Mouse (Mus musculus) forebrain, postnatal 0 days (tissue): ENCODE results near the gene Itpkb. TPM values are rescaled to one million over a fixed set of nuclear protein-coding genes. Genes with fewer than 3 reads are reported as not detected.

Experiments used
- ATAC-seq: fragments of 200-750 bp; cut with Nextera tagmentation; 2 replicates; pipeline ENCODE4 v1.8.0; 2017; ENCODE audit warnings: mild to moderate bottlenecking, moderate library complexity
- DNase-seq: peaks from one replicate; pipeline ENCODE4 v3.0.0-alpha.2; 2015
- H3K27ac ChIP-seq: fragments of 300-500 bp; sonication (generic); 2 replicates; pipeline ENCODE4 v1.5.1; 2014; ENCODE audit warnings: low read depth, mild to moderate bottlenecking, antibody characterized with exemption, low read length, moderate library complexity, mixed read lengths
- H3K27me3 ChIP-seq: fragments of 300-500 bp; sonication (generic); 2 replicates; pipeline ENCODE4 v1.6.1; 2014; ENCODE audit warnings: mild to moderate bottlenecking, low read length, mixed read lengths; ENCODE audit not compliant: insufficient read depth
- H3K36me3 ChIP-seq: fragments of 300-500 bp; sonication (generic); 2 replicates; pipeline ENCODE4 v1.6.1; 2014; ENCODE audit warnings: mild to moderate bottlenecking, moderate library complexity; ENCODE audit not compliant: insufficient read depth
- H3K4me1 ChIP-seq: fragments of 300-500 bp; sonication (generic); 2 replicates; pipeline ENCODE4 v1.6.1; 2014; ENCODE audit warnings: antibody characterized with exemption; ENCODE audit not compliant: insufficient read depth
- H3K4me2 ChIP-seq: fragments of 300-500 bp; sonication (generic); 2 replicates; pipeline ENCODE4 v1.6.1; 2014; ENCODE audit warnings: low read depth, mild to moderate bottlenecking, moderate library complexity
- H3K4me3 ChIP-seq: fragments of 300-500 bp; sonication (generic); 2 replicates; pipeline ENCODE4 v1.5.1; 2014; ENCODE audit warnings: low read depth, low read length, mixed read lengths
- H3K9ac ChIP-seq: fragments of 300-500 bp; sonication (generic); 2 replicates; pipeline ENCODE4 v1.6.1; 2014; ENCODE audit warnings: mild to moderate bottlenecking
- H3K9me3 ChIP-seq: fragments of 300-500 bp; sonication (generic); 2 replicates; pipeline ENCODE4 v1.6.1; 2016; ENCODE audit warnings: low read length
- CTCF ChIP-seq: sonication (generic); IDR thresholded peaks from 2 replicates; pipeline ENCODE4 v1.5.1; 2016; ENCODE audit warnings: antibody characterized with exemption, control low read depth, low read depth
- WGBS: fragments of 180-500 bp; shearing (Covaris S2); extraction: QIAGEN DNeasy Blood & Tissue Kit; methylation state at CpG from one replicate; pipeline ENCODE4 v1.1.7; 2014; 5-methylcytosine and 5-hydroxymethylcytosine counted together
- polyA plus RNA-seq: library from polyadenylated mRNA; unstranded; fragments of >200 nt; fragmentation: Nextera tagmentation; extraction: Ambion mirVana; gene quantifications from 2 replicates; pipeline ENCODE4 v1.2.1, GENCODE M21; 2015
- total RNA-seq: library from RNA; depleted of rRNA; stranded (reverse); fragments of >200 nt; gene quantifications from 2 replicates; pipeline ENCODE4 v1.2.3, GENCODE M21; 2014

The Itpkb gene
- total and polyA plus RNA-seq, 2 experiments from 2014 or later: 1.9 to 6.4 TPM

- Histone ChIP-seq H3K27me3 (no peaks in the 10 kb centered on the region), H3K4me2 (peak overlapping the region; percentile 25; the same call in 1 of the 2 replicates), H3K27ac (peak overlapping the region; percentile 36; the same call in 1 of the 2 replicates), H3K4me1 (peaks cover 7% of the 10 kb centered on the region; the same call in 1 of the 2 replicates), H3K9me3 (no peaks in the 10 kb centered on the region), H3K36me3 (no peaks in the 10 kb centered on the region), H3K4me3 (no peak overlapping the region), H3K9ac (no peak overlapping the region)
- 71% methylated on average over 18 of the region's 18 CpGs for WGBS
- DNase-seq (no peak), ATAC-seq (peak; percentile 63)
- no peak for TF ChIP-seq CTCF
These were observed 77.7 kb downstream of the Itpkb start for GRCm38 (mm10) chr1:180407727-180408719.

DNA sequence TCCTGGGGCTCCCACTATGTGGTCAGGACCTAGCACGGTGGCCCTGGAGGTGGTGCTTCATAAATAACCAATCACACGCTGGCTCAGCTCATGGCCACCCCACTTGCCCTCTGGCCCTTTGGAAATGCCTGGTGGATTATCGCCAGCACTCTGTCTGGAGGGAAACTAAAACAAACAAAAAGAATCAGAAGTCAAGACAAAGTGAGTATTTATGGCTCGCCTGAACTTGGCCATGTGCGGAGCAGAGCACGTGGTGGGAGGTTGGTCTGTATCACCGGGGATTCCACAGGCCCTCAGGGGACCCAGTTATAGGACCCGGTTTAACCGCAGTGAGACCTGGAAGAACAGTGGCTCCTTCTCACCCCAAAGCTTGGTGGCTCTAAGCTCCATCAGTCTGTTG is 78.5 kb downstream of the Itpkb start:
- Histone ChIP-seq H3K27me3 (no peaks in the 10 kb centered on the region), H3K4me1 (peaks cover 7% of the 10 kb centered on the region; the same call in 1 of the 2 replicates), H3K4me2 (no peak overlapping the region), H3K36me3 (no peaks in the 10 kb centered on the region), H3K4me3 (no peak overlapping the region), H3K9me3 (no peaks in the 10 kb centered on the region), H3K27ac (no peak overlapping the region), H3K9ac (no peak overlapping the region)
- 76% methylated on average over 9 of the region's 9 CpGs for WGBS
- no peak for ATAC-seq
- no peak for TF ChIP-seq CTCF
- DNase-seq: no peak

GRCm38 (mm10) chr1:180409771-180410170 is 79.5 kb downstream of the Itpkb start:
- no peak for TF ChIP-seq CTCF
- no peak overlapping the region for H3K27ac ChIP-seq
- no peaks in the 10 kb centered on the region for H3K27me3 ChIP-seq
- no peaks in the 10 kb centered on the region for H3K36me3 ChIP-seq
- H3K4me1 ChIP-seq: peaks cover 7% of the 10 kb centered on the region; the same call in 1 of the 2 replicates
- no peak overlapping the region for H3K4me3 ChIP-seq
- no peak for DNase-seq
- H3K9me3 ChIP-seq: no peaks in the 10 kb centered on the region
- no peak overlapping the region for H3K4me2 ChIP-seq
- no peak for ATAC-seq
- WGBS: 70% methylated on average over 5 of the region's 5 CpGs
- H3K9ac ChIP-seq: no peak overlapping the region

- Histone ChIP-seq H3K4me1 (peaks cover 7% of the 10 kb centered on the region; the same call in 1 of the 2 replicates), H3K27me3 (no peaks in the 10 kb centered on the region), H3K4me3 (no peak overlapping the region), H3K27ac (no peak overlapping the region), H3K36me3 (no peaks in the 10 kb centered on the region), H3K9me3 (no peaks in the 10 kb centered on the region), H3K9ac (no peak overlapping the region), H3K4me2 (no peak overlapping the region)
- 75% methylated on average over 7 of the region's 7 CpGs for WGBS
- DNase-seq (no peak), ATAC-seq (no peak)
- no peak for TF ChIP-seq CTCF
These were observed 80.0 kb downstream of the Itpkb start for GRCm38 (mm10) chr1:180410306-180410705.

DNA sequence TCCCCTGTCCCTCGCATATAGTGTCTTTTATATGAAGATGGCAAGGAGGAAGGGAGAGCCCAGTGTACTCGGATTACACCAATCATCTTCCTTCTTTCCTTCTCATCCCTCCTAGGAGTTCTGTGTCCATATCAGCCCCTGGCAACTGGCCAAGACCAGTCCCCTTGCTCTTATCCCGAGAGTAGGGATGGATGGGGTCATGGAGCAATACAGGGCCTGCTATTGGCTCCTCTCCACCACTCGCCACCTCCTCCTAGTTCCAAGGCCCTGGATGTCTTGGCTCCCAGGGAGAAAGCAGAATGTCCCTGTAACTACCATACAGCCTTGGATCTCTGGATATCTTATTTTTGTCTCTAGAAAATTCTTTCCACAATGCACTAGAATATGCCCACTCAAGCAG is 84.8 kb downstream of the Itpkb start:
- WGBS: 56% methylated on average over 4 of the region's 4 CpGs
- ATAC-seq (no peak), DNase-seq (no peak)
- H3K36me3 ChIP-seq: no peaks in the 10 kb centered on the region; the same call in 1 of the 2 replicates
- H3K9ac ChIP-seq: no peak overlapping the region
- TF ChIP-seq CTCF: no peak
- H3K4me3 ChIP-seq: no peak overlapping the region
- H3K4me1 ChIP-seq: no peaks in the 10 kb centered on the region
- H3K27ac ChIP-seq: no peak overlapping the region
- H3K4me2 ChIP-seq: no peak overlapping the region
- H3K9me3 ChIP-seq: no peaks in the 10 kb centered on the region
- H3K27me3 ChIP-seq: no peaks in the 10 kb centered on the region

DNA sequence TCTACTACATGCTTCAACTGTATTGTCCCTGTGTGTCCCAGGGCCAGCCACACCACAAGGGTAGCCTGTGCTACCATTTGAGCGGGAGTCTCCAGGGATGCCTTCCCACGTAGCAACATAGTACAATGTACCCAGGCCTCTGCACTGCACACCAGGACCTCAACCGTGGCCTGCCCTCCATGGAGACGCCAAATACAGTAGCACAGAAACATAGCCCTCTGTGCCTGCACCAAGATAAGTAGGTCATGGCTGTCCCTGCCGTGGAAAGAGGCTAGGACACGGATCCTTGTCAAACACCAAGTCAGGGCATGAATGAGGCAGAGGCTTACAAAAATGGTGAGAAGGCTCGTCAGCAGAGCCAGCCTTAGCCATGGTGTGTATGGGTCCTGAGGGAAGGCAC is 85.6 kb downstream of the Itpkb start:
- DNase-seq: no peak
- 85% methylated on average over 7 of the region's 7 CpGs for WGBS
- H3K4me2 ChIP-seq: no peak overlapping the region
- no peaks in the 10 kb centered on the region; the same call in 1 of the 2 replicates for H3K36me3 ChIP-seq
- H3K9me3 ChIP-seq: no peaks in the 10 kb centered on the region
- H3K27me3 ChIP-seq: no peaks in the 10 kb centered on the region
- H3K27ac ChIP-seq: no peak overlapping the region
- ATAC-seq: no peak
- no peak overlapping the region for H3K4me3 ChIP-seq
- TF ChIP-seq CTCF: no peak
- no peaks in the 10 kb centered on the region for H3K4me1 ChIP-seq
- H3K9ac ChIP-seq: no peak overlapping the region

DNA sequence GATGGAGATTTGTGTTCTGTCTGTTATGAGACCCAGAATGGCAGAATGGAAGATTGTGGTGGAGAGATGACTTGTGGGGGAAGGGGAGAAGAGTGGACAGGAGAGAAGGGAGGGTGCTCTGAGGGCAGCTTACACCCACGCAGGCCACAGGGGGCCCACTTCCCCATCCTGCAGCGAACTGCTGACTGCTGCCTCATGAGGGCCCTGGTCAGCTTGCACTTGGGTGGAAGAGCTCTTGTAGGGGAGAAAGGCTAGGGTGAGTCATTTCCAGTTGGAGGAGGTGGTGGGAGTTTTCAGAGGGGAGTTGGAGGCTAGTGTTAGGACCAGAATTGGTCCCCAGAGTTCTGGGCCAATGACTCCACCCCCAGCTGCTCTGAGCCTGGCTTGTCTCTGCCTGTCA is 86.8 kb downstream of the Itpkb start:
- no peak for ATAC-seq
- H3K36me3 ChIP-seq: no peaks in the 10 kb centered on the region; the same call in 1 of the 2 replicates
- no peak overlapping the region for H3K4me2 ChIP-seq
- DNase-seq: no peak
- H3K9ac ChIP-seq: no peak overlapping the region
- H3K4me1 ChIP-seq: no peaks in the 10 kb centered on the region
- H3K27ac ChIP-seq: no peak overlapping the region
- WGBS: 78% methylated on average over 2 of the region's 2 CpGs
- no peak overlapping the region for H3K4me3 ChIP-seq
- no peaks in the 10 kb centered on the region for H3K27me3 ChIP-seq
- no peak for TF ChIP-seq CTCF
- no peaks in the 10 kb centered on the region for H3K9me3 ChIP-seq
